Mouse (Mus musculus) monocyte, adult 2 months (primary cell): ENCODE data around the gene Casp4.
A peak's percentile ranks its signal among the peaks of the same experiment; 100 is the strongest.

Experiments
- DNase-seq, 2 experiments: peaks; one replicate each; pipeline ENCODE4 v3.0.0; 2022; ENCODE audit warnings: low spot score in 2 of 2, low read depth in 1 of 2

Gene Casp4

GRCm38 (mm10) chr9:5308561-5308960 lies at the start of gene Casp4:
TSS of gene Casp4 (plus strand) at chr9:5308828.
- peak; percentile 34 to 50 for DNase-seq

- DNase-seq: no peak
Observed at GRCm38 (mm10) chr9:5263951-5264475, 44.6 kb upstream of the Casp4 start.

GRCm38 (mm10) chr9:5270274-5270673 lies 38.4 kb upstream of the Casp4 start:
- DNase-seq: no peak

GRCm38 (mm10) chr9:5270884-5271283 lies 37.7 kb upstream of the Casp4 start:
- no peak for DNase-seq

- DNase-seq: no peak
Observed at GRCm38 (mm10) chr9:5271334-5271845, 37.2 kb upstream of the Casp4 start.

- DNase-seq: no peak
Observed at GRCm38 (mm10) chr9:5286071-5286470, 22.6 kb upstream of the Casp4 start.

GRCm38 (mm10) chr9:5286597-5286996 lies 22.0 kb upstream of the Casp4 start:
- no peak for DNase-seq

- DNase-seq: no peak
Observed at GRCm38 (mm10) chr9:5296354-5297237, 12.0 kb upstream of the Casp4 start.

- no peak for DNase-seq
Observed at GRCm38 (mm10) chr9:5298329-5299131, 10.1 kb upstream of the Casp4 start, which contains the start of gene Casp1. TSS of gene Casp1 (plus strand) at chr9:5298517.

GRCm38 (mm10) chr9:5299132-5299381 lies 9.6 kb upstream of the Casp4 start:
- no peak for DNase-seq

- DNase-seq: no peak
Observed at GRCm38 (mm10) chr9:5310112-5310511, 1.5 kb downstream of the Casp4 start.

- DNase-seq: no peak
Observed at GRCm38 (mm10) chr9:5311435-5311834, 2.8 kb downstream of the Casp4 start.

GRCm38 (mm10) chr9:5328204-5328603 lies 19.6 kb downstream of the Casp4 start:
- no peak for DNase-seq

- no peak for DNase-seq
Observed at GRCm38 (mm10) chr9:5332441-5332840, 23.8 kb downstream of the Casp4 start.

- no peak for DNase-seq
Observed at GRCm38 (mm10) chr9:5333422-5333821, 24.8 kb downstream of the Casp4 start.

GRCm38 (mm10) chr9:5343092-5343491 lies 34.5 kb downstream of the Casp4 start:
- DNase-seq: no peak

- no peak for DNase-seq
Observed at GRCm38 (mm10) chr9:5344090-5344489, 35.5 kb downstream of the Casp4 start.

- DNase-seq: no peak
Observed at GRCm38 (mm10) chr9:5345291-5345898, 36.8 kb downstream of the Casp4 start, which contains the start of gene Casp12. TSS of gene Casp12 (plus strand) at chr9:5345430.

- DNase-seq: no peak
Observed at GRCm38 (mm10) chr9:5347381-5347780, 38.8 kb downstream of the Casp4 start.

GRCm38 (mm10) chr9:5353673-5354072 lies 45.0 kb downstream of the Casp4 start:
- DNase-seq: no peak

- DNase-seq: no peak
Observed at GRCm38 (mm10) chr9:5356801-5357200, 48.2 kb downstream of the Casp4 start.
